10 mouse cellular contexts compared by ENCODE assay signal in genomic region chr7:100845026-100845400, GRCm38 (mm10). TPM values are rescaled to one million over a fixed set of nuclear protein-coding genes. Genes with fewer than 3 reads are reported as not detected.
DNase-seq lines count a peak whose midpoint lies in the region; ATAC-seq and TF ChIP-seq lines count a peak whose summit lies in the region.
"Had no signal": no experiment of that assay in that cellular context is flagged by ENCODE, and none has a peak within 500 bp of the region (broad histone marks: within the 10 kb centered on the region; RNA-seq: fewer than 3 reads in every experiment).

No protein-coding gene starts in this region.

- no peak for ATAC-seq in heart, embryonic 11.5 days (replicated peaks; ENCODE audit: insufficient number of reproducible peaks, low FRiP score, low TSS enrichment)
- ATAC-seq in midbrain, embryonic 11.5 days (ENCODE audit: low FRiP score) = no peak
- ATAC-seq in midbrain, embryonic 16.5 days = no peak
- no peak for ATAC-seq in intestine, embryonic 14.5 days (replicated peaks; ENCODE audit: low FRiP score, low TSS enrichment, low read depth)
- no peak for ATAC-seq in midbrain, postnatal 0 days (ENCODE audit: low FRiP score)
- ATAC-seq in monocyte, adult 5-6 weeks (replicated peaks; ENCODE audit: insufficient number of reproducible peaks, low FRiP score, low TSS enrichment, poor library complexity, severe bottlenecking) = no peak
- ATAC-seq: hindbrain, postnatal 0 days had no signal

- H3K36me3 ChIP-seq in heart, embryonic 11.5 days (ENCODE audit: control insufficient read depth, insufficient read depth, low read length) = 0 out of 2 replicates have a peak, but pooled peaks cover 2% of the 10 kb centered on the region
- no peaks in the 10 kb centered on the region for H3K36me3 ChIP-seq in midbrain, embryonic 11.5 days (ENCODE audit: control insufficient read depth, insufficient read depth, low read length)
- H3K36me3 ChIP-seq in midbrain, embryonic 16.5 days (ENCODE audit: control insufficient read depth, insufficient read depth, low read length) = 0 out of 2 replicates have a peak, but pooled peaks cover 3% of the 10 kb centered on the region
- H3K36me3 ChIP-seq in intestine, embryonic 14.5 days (ENCODE audit: control insufficient read depth, insufficient read depth, low read length) = no peaks in the 10 kb centered on the region
- no peaks in the 10 kb centered on the region for H3K36me3 ChIP-seq in small intestine, adult 2 months (ENCODE audit: control insufficient read depth, insufficient read depth, low read length)
- no peaks in the 10 kb centered on the region for H3K36me3 ChIP-seq in midbrain, postnatal 0 days (ENCODE audit: insufficient read depth, low read length)

- no peak for TF ChIP-seq CTCF in small intestine, adult 2 months (IDR thresholded peaks at IDR 0.05; ENCODE audit: extremely low read depth, insufficient read length, insufficient replicate concordance, low read depth, low read length)
- no peak for TF ChIP-seq CTCF in midbrain, postnatal 0 days (IDR thresholded peaks at IDR 0.05)

- no peak overlapping the region for H3K4me3 ChIP-seq in heart, embryonic 11.5 days (ENCODE audit: low read depth, low read length)
- H3K4me3 ChIP-seq in midbrain, embryonic 11.5 days (ENCODE audit: low read depth, low read length) = no peak overlapping the region
- no peak overlapping the region for H3K4me3 ChIP-seq in midbrain, embryonic 16.5 days (ENCODE audit: low read depth, low read length)
- H3K4me3 ChIP-seq in intestine, embryonic 14.5 days (ENCODE audit: low read depth, low read length) = no peak overlapping the region
- no peak overlapping the region for H3K4me3 ChIP-seq in small intestine, adult 2 months (ENCODE audit: low read depth, low read length)
- H3K4me3 ChIP-seq in midbrain, postnatal 0 days (ENCODE audit: low read depth, low read length) = no peak overlapping the region

- H3K9ac ChIP-seq in heart, embryonic 11.5 days (ENCODE audit: low read depth, low read length) = no peak overlapping the region
- no peak overlapping the region for H3K9ac ChIP-seq in midbrain, embryonic 11.5 days (ENCODE audit: low read length)
- H3K9ac ChIP-seq in midbrain, embryonic 16.5 days (ENCODE audit: low read depth, low read length) = no peak overlapping the region
- H3K9ac ChIP-seq in intestine, embryonic 14.5 days (ENCODE audit: low read length) = no peak overlapping the region
- H3K9ac ChIP-seq in midbrain, postnatal 0 days (replicated peaks; ENCODE audit: low read length, poor library complexity, severe bottlenecking) = no peak overlapping the region

- H3K27me3 ChIP-seq in heart, embryonic 11.5 days (ENCODE audit: control insufficient read depth, insufficient read depth, low read length) = no peaks in the 10 kb centered on the region
- no peaks in the 10 kb centered on the region for H3K27me3 ChIP-seq in midbrain, embryonic 11.5 days (ENCODE audit: control insufficient read depth, insufficient read depth, low read length)
- H3K27me3 ChIP-seq in midbrain, embryonic 16.5 days (ENCODE audit: control insufficient read depth, insufficient read depth, low read depth, low read length) = no peaks in the 10 kb centered on the region
- H3K27me3 ChIP-seq in intestine, embryonic 14.5 days (replicated peaks; ENCODE audit: control insufficient read depth, insufficient read depth, low read length) = no peaks in the 10 kb centered on the region
- no peaks in the 10 kb centered on the region for H3K27me3 ChIP-seq in small intestine, adult 2 months (ENCODE audit: control insufficient read depth, insufficient read depth, low read length)
- H3K27me3 ChIP-seq in midbrain, postnatal 0 days (ENCODE audit: insufficient read depth, low read length) = no peaks in the 10 kb centered on the region

- 0 out of 2 replicates have a peak overlapping the region, but pooled peaks have one; percentile 36 for H3K27ac ChIP-seq in heart, embryonic 11.5 days (ENCODE audit: low read depth, low read length)
- H3K27ac ChIP-seq in midbrain, embryonic 11.5 days (ENCODE audit: low read depth, low read length) = no peak overlapping the region
- no peak overlapping the region; the same call in 1 of the 2 replicates for H3K27ac ChIP-seq in midbrain, embryonic 16.5 days (ENCODE audit: low read length)
- peak overlapping the region; percentile 61 for H3K27ac ChIP-seq in intestine, embryonic 14.5 days (ENCODE audit: low read depth)
- peak overlapping the region; percentile 26; the same call in 1 of the 2 replicates for H3K27ac ChIP-seq in small intestine, adult 2 months (ENCODE audit: insufficient read depth, low read depth, low read length)
- no peak overlapping the region for H3K27ac ChIP-seq in midbrain, postnatal 0 days (ENCODE audit: low read depth, low read length)
- H3K27ac ChIP-seq: hindbrain, postnatal 0 days had no signal

- no peak for TF ChIP-seq POLR2A in small intestine, adult 2 months (IDR thresholded peaks at IDR 0.05; ENCODE audit: low read depth, low read length)

- no peak for DNase-seq in heart, adult 18-20 months
- DNase-seq in midbrain, embryonic 11.5 days (ENCODE audit: low spot score, missing footprints) = peak; percentile 67
- peak; percentile 43 for DNase-seq in intestine, embryonic 14.5 days (ENCODE audit: low spot score)
- DNase-seq in midbrain, postnatal 0 days (ENCODE audit: low spot score) = no peak
- DNase-seq: midbrain, embryonic 14.5 days had no signal

- H3K9me3 ChIP-seq in heart, embryonic 11.5 days (replicated peaks; ENCODE audit: control insufficient read depth, low read length) = no peaks in the 10 kb centered on the region
- H3K9me3 ChIP-seq in midbrain, embryonic 11.5 days (ENCODE audit: control insufficient read depth, low read length) = no peaks in the 10 kb centered on the region
- H3K9me3 ChIP-seq in midbrain, embryonic 16.5 days (replicated peaks; ENCODE audit: control insufficient read depth, low read length, poor library complexity, severe bottlenecking) = no peaks in the 10 kb centered on the region
- H3K9me3 ChIP-seq in intestine, embryonic 14.5 days (ENCODE audit: control insufficient read depth, low read length) = no peaks in the 10 kb centered on the region
- H3K9me3 ChIP-seq in midbrain, postnatal 0 days (ENCODE audit: low read length) = no peaks in the 10 kb centered on the region

- H3K4me1 ChIP-seq in heart, embryonic 11.5 days (ENCODE audit: control insufficient read depth, insufficient read depth, low read length) = peaks cover 17% of the 10 kb centered on the region
- H3K4me1 ChIP-seq in midbrain, embryonic 11.5 days (ENCODE audit: control insufficient read depth, insufficient read depth, low read length) = no peaks in the 10 kb centered on the region
- H3K4me1 ChIP-seq in midbrain, embryonic 16.5 days (ENCODE audit: control insufficient read depth, insufficient read depth, low read length) = no peaks in the 10 kb centered on the region
- H3K4me1 ChIP-seq in intestine, embryonic 14.5 days (replicated peaks; ENCODE audit: control insufficient read depth, insufficient read depth, low read length) = peaks cover 6% of the 10 kb centered on the region
- peaks cover 6% of the 10 kb centered on the region; the same call in 1 of the 2 replicates for H3K4me1 ChIP-seq in small intestine, adult 2 months (ENCODE audit: control insufficient read depth, insufficient read depth, insufficient read length, low read length)
- H3K4me1 ChIP-seq in midbrain, postnatal 0 days (ENCODE audit: insufficient read depth, low read length) = no peaks in the 10 kb centered on the region

- H3K4me2 ChIP-seq in heart, embryonic 11.5 days = no peak overlapping the region
- H3K4me2 ChIP-seq in midbrain, embryonic 11.5 days = no peak overlapping the region
- no peak overlapping the region for H3K4me2 ChIP-seq in midbrain, embryonic 16.5 days (ENCODE audit: low read length)
- H3K4me2 ChIP-seq in intestine, embryonic 14.5 days (ENCODE audit: low read length) = no peak overlapping the region
- H3K4me2 ChIP-seq in midbrain, postnatal 0 days (ENCODE audit: low read depth, low read length, poor library complexity, severe bottlenecking) = no peak overlapping the region

RNA-seq across cellular contexts. Expression of gene Relt, which starts 18.2 kb away (rescaled TPM):
- polyA plus RNA-seq in heart, embryonic 11.5 days (2014; fragmentation: Nextera tagmentation; extraction: Ambion mirVana) = 2.3 and 3.0 TPM in 2 replicates
- total RNA-seq in heart, adult 18-20 months (2021) = 1 to 10 TPM; 4.5 to 5.4 TPM
- polyA plus RNA-seq in midbrain, embryonic 11.5 days (2014; fragmentation: Nextera tagmentation; extraction: Ambion mirVana) = 1.7 and 2.2 TPM in 2 replicates
- 5.0 and 5.4 TPM in 2 replicates for polyA plus RNA-seq in midbrain, embryonic 16.5 days (2015; fragmentation: Nextera tagmentation; extraction: Ambion mirVana)
- polyA plus RNA-seq in intestine, embryonic 14.5 days (2014; fragmentation: Nextera tagmentation; extraction: Ambion mirVana) = 1.9 and 2.0 TPM in 2 replicates
- polyA plus RNA-seq in small intestine, adult 2 months (2012; rRNA removed) = 7.0 and 9.5 TPM in 2 replicates
- total RNA-seq in midbrain, postnatal 0 days (2014; rRNA removed) = 7.8 and 9.0 TPM in 2 replicates
- polyA plus RNA-seq in midbrain, postnatal 0 days (2015; fragmentation: Nextera tagmentation; extraction: Ambion mirVana) = 5.1 and 5.3 TPM in 2 replicates
- 22.5 to 31.8 TPM (median 26.4 TPM) in 3 replicates for total RNA-seq in monocyte, adult 5-6 weeks (2017)

Comparison
In these comparisons a context has a peak if more than half of its experiments do, and no peak if none do; other contexts are left out.
1. DNase-seq: peak in midbrain, embryonic 11.5 days (single experiment) and intestine, embryonic 14.5 days (single experiment); none in heart, adult 18-20 months (0 of 2) and midbrain, postnatal 0 days (single experiment).
2. H3K27ac ChIP-seq: peak in heart, embryonic 11.5 days (single experiment), intestine, embryonic 14.5 days (single experiment) and small intestine, adult 2 months (single experiment); none in midbrain, embryonic 11.5 days (single experiment), midbrain, embryonic 16.5 days (single experiment) and midbrain, postnatal 0 days (single experiment).